Mouse (Mus musculus) lung, adult 2 months (tissue): Measurements from ENCODE around the gene Cebpz. TPM values are rescaled to one million over a fixed set of nuclear protein-coding genes. Genes with fewer than 3 reads are reported as not detected.
A peak's percentile ranks its signal among the peaks of the same experiment; 100 is the strongest.

Experiments
- DNase-seq: peaks from one replicate; pipeline ENCODE4 v3.0.0; 2022
- H3K4me1 ChIP-seq: fragments of 200-500 bp; 2 replicates; pipeline ENCODE4 v1.6.1; 2011; ENCODE audit warnings: low read length; ENCODE audit not compliant: control insufficient read depth, insufficient read depth
- H3K4me3 ChIP-seq: fragments of 200-500 bp; replicated peaks from 2 replicates; pipeline ENCODE3; 2011; ENCODE audit warnings: low read depth, mild to moderate bottlenecking, control low read depth, low read length; ENCODE audit errors: extremely low read depth
- CTCF ChIP-seq: fragments of 200-500 bp; IDR thresholded peaks from 2 replicates; pipeline ENCODE4 v1.5.1; 2011; ENCODE audit warnings: mild to moderate bottlenecking, low read length, control low read depth; ENCODE audit not compliant: insufficient read depth
- POLR2A ChIP-seq: fragments of 200-500 bp; IDR thresholded peaks from 2 replicates; pipeline ENCODE4 v1.6.1; 2011; ENCODE audit warnings: low read depth, mild to moderate bottlenecking, control low read depth, low read length, borderline replicate concordance; ENCODE audit errors: extremely low read depth
- WGBS: fragments of 180-500 bp; shearing (Covaris S2); methylation state at CpG from one replicate; pipeline ENCODE4 v1.1.7; 2018; 5-methylcytosine and 5-hydroxymethylcytosine counted together
- polyA plus RNA-seq: library from polyadenylated mRNA; depleted of rRNA; stranded (reverse); fragments of >200 nt; gene quantifications from 2 replicates; pipeline ENCODE4 v1.2.3, GENCODE M21; 2012

Gene Cebpz
- polyA plus RNA-seq, 1 experiment = 6.0 TPM

DNA sequence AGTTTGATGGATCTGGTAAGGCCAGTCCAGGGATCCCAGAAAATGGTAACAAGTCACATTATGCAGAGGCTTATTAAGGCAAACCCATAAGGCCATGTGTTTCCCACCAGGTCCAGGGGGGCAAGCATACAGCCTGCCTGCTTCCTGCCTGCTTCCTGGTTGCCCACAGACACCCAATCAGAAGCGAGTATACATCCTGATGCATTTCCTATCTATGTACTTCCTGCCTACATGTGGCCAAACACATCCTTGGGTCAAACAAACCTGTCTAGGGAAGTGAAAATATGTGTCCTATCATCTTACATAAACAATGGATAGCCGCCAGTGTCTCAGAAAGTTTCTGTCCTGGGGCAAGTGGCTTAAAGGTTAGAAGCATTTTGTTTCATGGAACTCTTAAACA is 33.7 kb downstream of the Cebpz start:
- WGBS = 51% methylated on average over 2 of the region's 2 CpGs
- H3K4me1 ChIP-seq = no peaks in the 10 kb centered on the region
- no peak for DNase-seq
- TF ChIP-seq POLR2A (no peak), CTCF (no peak)
- no peak overlapping the region for H3K4me3 ChIP-seq

DNA sequence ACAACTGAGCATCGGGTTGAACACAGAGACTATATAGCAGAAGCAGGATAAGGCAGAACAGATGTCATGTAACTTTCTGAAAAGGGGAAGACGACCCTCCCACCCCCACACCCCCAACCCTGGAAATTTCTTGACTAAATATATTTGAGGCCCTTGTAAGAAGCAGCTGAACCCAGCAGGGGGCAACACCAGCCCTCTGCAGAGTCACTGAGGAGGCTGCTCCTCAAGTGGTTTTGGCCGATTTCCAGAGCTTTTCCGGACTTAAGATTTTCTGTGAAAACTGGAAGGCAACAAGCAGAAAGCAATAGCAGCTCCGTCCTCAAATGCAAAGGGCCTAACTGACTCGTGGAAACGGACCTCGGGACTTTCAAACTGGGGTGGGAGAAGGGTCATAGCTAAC is 41.5 kb downstream of the Cebpz start:
- 8% methylated on average over 8 of the region's 8 CpGs for WGBS
- TF ChIP-seq POLR2A (no peak), CTCF (peak; percentile 50)
- H3K4me1 ChIP-seq = no peaks in the 10 kb centered on the region
- peak overlapping the region; percentile 48 for H3K4me3 ChIP-seq
- peak; percentile 26 for DNase-seq

DNA sequence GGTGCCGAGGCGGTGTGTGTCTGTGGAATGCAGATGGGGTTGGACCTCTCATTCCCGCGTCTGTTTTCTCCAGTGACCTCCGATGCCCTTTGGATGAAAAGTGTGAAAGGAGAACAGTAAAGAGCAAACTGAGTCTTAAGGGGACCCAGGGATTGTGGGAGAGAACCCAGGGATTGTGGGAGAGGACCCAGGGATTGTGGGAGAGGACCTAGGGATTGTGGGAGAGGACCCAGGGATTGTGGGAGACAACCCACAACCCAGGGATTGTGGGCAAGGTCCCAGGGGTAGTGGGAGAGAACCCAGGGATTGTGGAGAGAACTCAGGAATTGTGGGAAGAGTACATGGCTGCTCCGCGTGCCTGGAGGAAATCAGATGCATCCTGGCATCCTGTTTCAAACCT is 41.9 kb downstream of the Cebpz start:
- Histone ChIP-seq H3K4me3 (no peak overlapping the region), H3K4me1 (no peaks in the 10 kb centered on the region)
- WGBS = 77% methylated on average over 7 of the region's 7 CpGs
- TF ChIP-seq CTCF = no peak
- TF ChIP-seq POLR2A = no peak
- no peak for DNase-seq

DNA sequence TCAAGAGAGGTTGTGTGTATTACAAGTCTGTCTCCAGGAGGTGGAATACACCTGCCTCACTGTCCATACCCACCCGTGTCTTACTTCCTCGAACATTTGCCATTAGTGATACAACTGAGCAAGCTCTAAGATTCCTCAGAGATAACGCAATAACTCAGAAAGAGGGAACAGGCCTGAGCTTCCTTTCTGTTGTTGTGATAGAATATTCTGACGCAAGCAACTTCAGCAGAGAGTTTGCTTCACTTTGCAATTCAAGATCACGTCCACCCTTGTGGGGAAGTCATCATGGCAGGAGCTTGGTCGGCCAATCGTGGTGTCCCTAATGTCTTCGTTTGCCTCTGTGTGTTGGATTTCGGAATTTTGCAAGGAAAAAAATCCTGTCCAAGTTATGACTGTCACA is 45.8 kb downstream of the Cebpz start:
- WGBS = 71% methylated on average over 9 of the region's 9 CpGs
- no peak for DNase-seq
- Histone ChIP-seq H3K4me3 (no peak overlapping the region), H3K4me1 (no peaks in the 10 kb centered on the region)
- no peak for TF ChIP-seq POLR2A
- TF ChIP-seq CTCF = no peak

DNA sequence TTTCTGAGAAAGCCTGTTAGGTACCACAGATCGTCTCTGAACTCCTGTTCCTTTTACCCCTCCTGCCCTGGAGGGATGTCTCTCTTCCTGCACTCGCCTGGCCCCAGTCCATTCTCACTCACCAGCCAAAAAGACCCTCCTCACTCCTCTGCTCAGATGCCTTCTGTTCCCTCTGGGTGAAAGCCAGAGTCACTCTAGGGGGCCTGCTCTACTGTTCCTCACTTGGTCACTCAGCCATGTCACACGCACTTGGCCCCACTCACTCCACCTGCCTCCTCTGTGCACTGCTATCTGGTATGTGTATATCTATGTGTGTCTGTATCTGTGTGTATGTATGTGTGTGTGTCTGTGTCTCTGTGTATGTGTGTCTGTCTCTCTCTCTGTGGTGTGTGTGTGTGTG is 47.7 kb downstream of the Cebpz start:
- H3K4me3 ChIP-seq = no peak overlapping the region
- TF ChIP-seq CTCF (no peak), POLR2A (no peak)
- no peaks in the 10 kb centered on the region for H3K4me1 ChIP-seq
- no peak for DNase-seq
- WGBS = 53% methylated on average over 3 of the region's 3 CpGs

DNA sequence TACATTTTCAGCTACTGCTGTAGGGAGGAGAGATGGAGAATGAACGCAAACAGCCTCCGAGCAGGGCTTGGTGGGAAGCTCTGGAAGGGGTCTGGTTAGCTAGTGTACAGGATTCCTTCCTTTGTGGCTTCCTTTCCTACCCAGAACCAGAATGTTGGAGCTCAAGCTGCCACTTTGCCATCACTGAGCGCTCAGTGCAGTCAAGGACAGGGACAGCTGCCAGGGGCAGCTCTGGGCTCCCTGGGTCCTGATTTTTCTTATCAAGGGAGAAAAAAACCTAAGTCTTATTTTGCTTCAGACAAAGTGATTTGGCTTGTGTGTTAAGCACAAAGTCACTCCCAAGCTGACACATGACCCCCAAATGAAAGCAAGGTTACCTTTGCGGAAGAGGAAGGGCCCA is 48.3 kb downstream of the Cebpz start:
- H3K4me1 ChIP-seq = no peaks in the 10 kb centered on the region
- no peak for DNase-seq
- TF ChIP-seq POLR2A (no peak), CTCF (no peak)
- no peak overlapping the region for H3K4me3 ChIP-seq
- WGBS = 73% methylated on average over 4 of the region's 4 CpGs

DNA sequence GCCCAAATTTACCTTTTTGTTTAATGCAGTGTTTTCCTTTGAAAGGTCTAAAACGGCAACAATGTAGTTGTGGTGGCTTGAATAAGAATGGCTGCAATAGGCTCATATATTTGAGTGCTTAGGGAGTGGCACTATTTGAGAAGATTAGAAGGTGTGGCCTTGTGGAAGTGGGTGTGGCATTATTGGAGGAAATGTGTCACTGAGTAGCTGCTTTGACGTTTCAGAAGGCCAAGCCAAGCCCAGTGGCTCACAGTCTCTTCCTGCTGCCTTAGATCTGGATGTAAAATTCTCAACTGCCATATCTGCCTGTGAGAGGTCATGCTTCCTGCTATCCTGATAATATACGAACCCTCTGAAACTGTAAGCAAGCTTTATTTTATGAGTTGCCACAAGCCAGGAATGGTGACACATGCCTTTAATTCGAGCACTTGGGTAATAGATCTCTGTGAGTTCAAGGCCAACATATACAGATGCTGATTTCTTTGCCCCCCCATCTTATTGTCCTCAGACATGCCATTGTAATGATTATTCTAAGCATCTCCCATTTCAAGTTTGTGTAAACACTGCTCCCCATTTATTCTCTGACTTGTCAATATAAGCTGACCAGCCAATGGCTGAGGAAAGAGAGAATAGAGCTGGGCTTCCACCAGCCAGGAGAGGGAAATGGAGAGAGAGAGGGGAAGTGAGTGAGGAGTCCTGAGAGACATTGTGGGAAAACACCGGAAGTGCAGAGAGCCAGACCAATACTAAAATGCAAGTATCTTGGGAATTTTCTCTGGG is 51.4 kb downstream of the Cebpz start:
- TF ChIP-seq CTCF (no peak), POLR2A (no peak)
- 73% methylated on average over 5 of the region's 5 CpGs for WGBS
- no peak for DNase-seq
- Histone ChIP-seq H3K4me1 (no peaks in the 10 kb centered on the region), H3K4me3 (no peak overlapping the region)

DNA sequence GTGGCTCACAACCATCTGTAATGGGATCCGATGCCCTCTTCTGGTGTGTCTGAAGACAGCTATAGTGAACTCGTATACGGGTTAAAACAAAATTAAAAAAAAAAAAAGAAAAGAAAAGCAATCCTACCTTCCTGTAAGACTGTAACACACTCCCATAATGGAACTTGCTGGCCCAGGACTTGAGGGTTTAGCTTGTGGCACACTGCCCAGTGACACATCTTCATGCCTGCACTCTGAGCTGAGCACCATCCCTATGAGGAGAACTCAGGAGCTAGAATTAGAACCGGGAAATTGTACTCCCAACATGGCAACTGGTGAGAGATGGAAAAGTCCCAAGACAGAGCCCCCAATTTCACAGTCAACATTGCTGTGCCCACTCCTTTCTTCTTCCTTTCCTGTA is 53.6 kb downstream of the Cebpz start:
- TF ChIP-seq POLR2A (no peak), CTCF (no peak)
- 88% methylated on average over 4 of the region's 4 CpGs for WGBS
- DNase-seq = no peak
- H3K4me3 ChIP-seq = no peak overlapping the region
- no peaks in the 10 kb centered on the region for H3K4me1 ChIP-seq

DNA sequence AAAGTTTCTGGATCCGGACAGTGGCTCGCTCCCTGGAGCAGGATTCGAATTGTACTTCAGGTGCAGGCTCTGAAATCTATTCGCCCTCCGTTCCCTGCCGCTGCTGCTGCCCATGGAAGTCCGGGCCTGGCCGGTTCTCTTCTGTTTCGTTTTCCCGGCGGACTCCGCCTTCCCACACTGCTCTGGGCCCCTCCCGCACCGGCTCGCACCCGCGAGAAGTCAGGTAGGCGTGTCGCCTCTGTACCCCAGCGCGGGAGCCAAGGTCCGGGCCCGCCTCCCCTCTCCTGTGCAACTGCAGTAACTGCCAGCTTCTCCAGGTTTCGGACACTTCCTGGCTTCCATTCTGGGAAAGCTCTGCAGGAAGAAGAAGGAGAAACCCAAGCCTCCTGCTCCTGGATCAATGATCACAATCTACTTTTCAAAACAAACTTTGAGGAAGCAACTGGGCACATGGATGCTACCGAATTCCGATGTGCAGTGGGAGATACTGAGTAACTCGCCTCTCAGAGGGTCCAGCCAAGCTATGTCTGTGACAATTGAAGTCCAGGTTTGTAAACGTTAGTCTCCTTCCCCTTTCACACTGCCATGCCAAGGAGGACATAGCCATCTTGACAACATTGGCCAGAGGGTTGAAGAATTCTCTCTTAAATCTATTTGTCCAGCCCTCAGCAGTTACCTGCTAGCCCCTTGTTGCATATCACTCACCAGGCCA is 54.3 kb downstream of the Cebpz start, which contains the start of gene Eif2ak2:
Gene Eif2ak2 (minus strand): TSS at position 173 of the 712 bp plus-strand sequence.
- peak; percentile 83 for DNase-seq
- no peaks in the 10 kb centered on the region for H3K4me1 ChIP-seq
- peak within 1 kb of the TSS; percentile 71 for H3K4me3 ChIP-seq
- TF ChIP-seq POLR2A (peak; percentile 76; the same call in 1 of the 2 replicates), CTCF (no peak)
- 1% methylated on average over 28 of the region's 28 CpGs for WGBS

DNA sequence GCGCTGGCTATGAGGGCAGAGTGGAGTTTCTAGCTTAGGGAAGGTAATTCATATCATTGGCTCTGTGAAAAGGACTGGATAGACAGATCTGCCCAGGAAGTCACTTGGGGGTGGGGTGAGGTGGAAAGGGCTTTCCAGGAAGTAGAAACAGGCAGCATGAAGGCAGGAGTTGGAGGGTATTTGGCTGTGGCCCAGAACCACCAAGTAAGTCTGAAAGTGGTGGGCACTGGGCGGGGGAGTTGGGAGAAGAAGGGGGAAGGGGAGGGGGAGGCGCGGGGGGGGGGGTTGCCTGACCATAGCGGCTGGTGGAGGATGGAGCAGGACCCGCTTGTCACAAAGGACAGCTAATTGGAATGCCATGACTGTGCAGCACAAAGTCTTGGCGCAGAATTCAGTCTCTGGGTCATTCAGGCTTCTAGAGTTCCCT is 55.0 kb downstream of the Cebpz start:
- WGBS = 8% methylated on average over 6 of the region's 7 CpGs
- TF ChIP-seq POLR2A (no peak), CTCF (no peak)
- DNase-seq = peak; percentile 11
- Histone ChIP-seq H3K4me1 (no peaks in the 10 kb centered on the region), H3K4me3 (peak overlapping the region; percentile 71)
